Mouse (Mus musculus): ENCODE data around the gene Zfp423. TPM values are rescaled to one million over a fixed set of nuclear protein-coding genes. Genes with fewer than 3 reads are reported as not detected.
A peak's percentile ranks its signal among the peaks of the same experiment; 100 is the strongest.

The Zfp423 gene
- polyA plus RNA-seq, 1 experiment from 2014 or later, result 40.3 TPM

DNA sequence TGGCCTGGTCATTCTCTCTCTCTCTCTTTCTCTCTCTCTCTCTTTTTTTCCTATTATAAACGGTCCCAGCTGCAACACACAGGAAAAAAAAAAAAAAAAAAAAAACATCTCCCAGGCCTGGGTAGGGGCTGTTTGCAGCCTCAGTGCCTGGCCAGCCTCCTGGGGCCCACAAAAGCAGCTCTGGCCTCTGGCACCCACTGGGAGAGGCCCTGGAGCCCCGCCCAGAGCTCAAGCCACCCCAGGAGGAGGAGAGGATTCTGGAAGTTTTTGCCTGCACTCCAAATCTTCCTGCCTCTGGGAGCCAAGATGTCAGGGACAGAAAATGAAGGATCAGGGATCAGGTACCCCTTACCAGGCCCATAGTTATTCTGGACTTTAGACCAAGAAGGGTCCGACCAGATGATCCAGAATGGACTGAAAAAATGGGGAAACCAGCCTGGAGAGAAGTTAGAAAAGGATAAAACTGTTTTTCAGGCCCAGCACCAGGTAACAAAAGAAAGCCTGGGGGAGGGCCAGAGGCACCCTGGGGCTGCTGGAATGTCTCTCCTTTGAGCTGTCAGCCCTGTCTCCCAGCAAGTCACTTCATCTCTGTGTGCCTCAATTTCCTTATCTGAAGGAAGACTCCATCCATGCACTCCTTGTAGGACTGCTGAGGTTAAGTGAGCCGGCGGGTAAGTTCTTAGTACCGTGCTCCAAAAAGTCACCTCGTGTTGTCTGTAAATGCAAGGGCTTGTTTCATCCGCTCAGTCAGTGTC lies 8.6 kb upstream of the Zfp423 start:
- ATAC-seq (ENCODE audit: low FRiP score) (peak; percentile 42), DNase-seq (ENCODE audit: low spot score, missing footprints) (no peak)
- H3K4me1 ChIP-seq (ENCODE audit: control insufficient read depth, insufficient read depth, low read length), result peaks cover 22% of the 10 kb centered on the region
- no peak overlapping the region for H3K4me3 ChIP-seq (ENCODE audit: low read depth, low read length)
- H3K27me3 ChIP-seq (ENCODE audit: control insufficient read depth, insufficient read depth, low read length), result no peaks in the 10 kb centered on the region
- H3K36me3 ChIP-seq (ENCODE audit: control insufficient read depth, insufficient read depth, low read length), result no peaks in the 10 kb centered on the region
- no peaks in the 10 kb centered on the region for H3K9me3 ChIP-seq (ENCODE audit: control insufficient read depth, low read length)
- no peak overlapping the region for H3K4me2 ChIP-seq
- 8% methylated on average over 8 of the region's 8 CpGs for WGBS
- H3K27ac ChIP-seq (ENCODE audit: low read depth, low read length), result peak overlapping the region; percentile 67
- peak overlapping the region; percentile 16; the same call in 1 of the 2 replicates for H3K9ac ChIP-seq (ENCODE audit: low read length)

GRCm38 (mm10) chr8:87967057-87967820 lies 7.8 kb upstream of the Zfp423 start:
- Histone ChIP-seq H3K36me3 (ENCODE audit: control insufficient read depth, insufficient read depth, low read length) (no peaks in the 10 kb centered on the region), H3K9ac (ENCODE audit: low read length) (no peak overlapping the region), H3K4me2 (no peak overlapping the region), H3K9me3 (ENCODE audit: control insufficient read depth, low read length) (no peaks in the 10 kb centered on the region), H3K4me3 (ENCODE audit: low read depth, low read length) (no peak overlapping the region), H3K27ac (ENCODE audit: low read depth, low read length) (peak overlapping the region; percentile 67), H3K27me3 (ENCODE audit: control insufficient read depth, insufficient read depth, low read length) (no peaks in the 10 kb centered on the region), H3K4me1 (ENCODE audit: control insufficient read depth, insufficient read depth, low read length) (peaks cover 30% of the 10 kb centered on the region)
- ATAC-seq (ENCODE audit: low FRiP score) (peak; percentile 75), DNase-seq (ENCODE audit: low spot score, missing footprints) (peak; percentile 87)
- 0% methylated on average over 2 of the region's 2 CpGs for WGBS

- ATAC-seq (ENCODE audit: low FRiP score) (no peak), DNase-seq (ENCODE audit: low spot score, missing footprints) (no peak)
- H3K4me1 ChIP-seq (ENCODE audit: control insufficient read depth, insufficient read depth, low read length), result peaks cover 39% of the 10 kb centered on the region
- no peaks in the 10 kb centered on the region for H3K36me3 ChIP-seq (ENCODE audit: control insufficient read depth, insufficient read depth, low read length)
- H3K9ac ChIP-seq (ENCODE audit: low read length), result peak overlapping the region; percentile 58
- H3K4me2 ChIP-seq, result peak overlapping the region; percentile 63
- peaks cover 7% of the 10 kb centered on the region for H3K27me3 ChIP-seq (ENCODE audit: control insufficient read depth, insufficient read depth, low read length)
- 2% methylated on average over 26 of the region's 26 CpGs for WGBS
- H3K4me3 ChIP-seq (ENCODE audit: low read depth, low read length), result peak overlapping the region; percentile 93; the same call in 1 of the 2 replicates
- H3K9me3 ChIP-seq (ENCODE audit: control insufficient read depth, low read length), result no peaks in the 10 kb centered on the region
- H3K27ac ChIP-seq (ENCODE audit: low read depth, low read length), result no peak overlapping the region; the same call in 1 of the 2 replicates
These were observed 3.3 kb upstream of the Zfp423 start for GRCm38 (mm10) chr8:87962514-87963225.

- DNase-seq (ENCODE audit: low spot score, missing footprints), result peak; percentile 95
- Histone ChIP-seq H3K27me3 (ENCODE audit: control insufficient read depth, insufficient read depth, low read length) (peaks cover 7% of the 10 kb centered on the region), H3K4me3 (ENCODE audit: low read depth, low read length) (peak overlapping the region; percentile 93), H3K36me3 (ENCODE audit: control insufficient read depth, insufficient read depth, low read length) (no peaks in the 10 kb centered on the region), H3K4me1 (ENCODE audit: control insufficient read depth, insufficient read depth, low read length) (peaks cover 42% of the 10 kb centered on the region), H3K9me3 (ENCODE audit: control insufficient read depth, low read length) (no peaks in the 10 kb centered on the region), H3K27ac (ENCODE audit: low read depth, low read length) (peak overlapping the region; percentile 44), H3K9ac (ENCODE audit: low read length) (peak overlapping the region; percentile 58), H3K4me2 (peak overlapping the region; percentile 63)
- 2% methylated on average over 46 of the region's 50 CpGs for WGBS
- peak; percentile 20 for ATAC-seq (ENCODE audit: low FRiP score)
These were observed 2.5 kb upstream of the Zfp423 start for GRCm38 (mm10) chr8:87961680-87962513.

DNA sequence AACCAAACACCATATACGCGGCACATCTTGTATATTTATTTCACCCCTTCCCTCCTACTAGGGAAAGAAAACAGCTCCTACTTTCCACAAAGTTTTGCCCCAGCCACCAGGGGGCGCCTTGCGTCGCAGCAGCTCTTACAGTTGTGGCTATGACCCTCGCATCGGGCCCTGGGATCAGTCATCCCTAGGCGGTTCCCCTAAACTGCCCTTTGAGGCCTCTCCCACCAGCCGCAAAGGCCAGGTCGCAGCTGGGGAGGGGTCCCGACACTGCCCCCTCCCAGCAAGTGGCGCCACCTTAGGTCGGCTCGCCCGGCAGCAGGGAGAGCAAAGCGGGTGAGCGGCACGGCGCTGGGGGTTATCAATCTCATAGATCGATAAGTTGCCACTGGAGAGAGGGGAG lies 1.7 kb upstream of the Zfp423 start:
- Histone ChIP-seq H3K9ac (ENCODE audit: low read length) (peak overlapping the region; percentile 99; the same call in 1 of the 2 replicates), H3K27ac (ENCODE audit: low read depth, low read length) (no peak overlapping the region), H3K4me2 (peak overlapping the region; percentile 98), H3K4me3 (ENCODE audit: low read depth, low read length) (peak overlapping the region; percentile 93), H3K27me3 (ENCODE audit: control insufficient read depth, insufficient read depth, low read length) (peaks cover 7% of the 10 kb centered on the region), H3K4me1 (ENCODE audit: control insufficient read depth, insufficient read depth, low read length) (peaks cover 49% of the 10 kb centered on the region), H3K9me3 (ENCODE audit: control insufficient read depth, low read length) (no peaks in the 10 kb centered on the region), H3K36me3 (ENCODE audit: control insufficient read depth, insufficient read depth, low read length) (no peaks in the 10 kb centered on the region)
- 1% methylated on average over 20 of the region's 20 CpGs for WGBS
- ATAC-seq (ENCODE audit: low FRiP score) (no peak), DNase-seq (ENCODE audit: low spot score, missing footprints) (peak; percentile 96)

GRCm38 (mm10) chr8:87960061-87960749 lies 810 bp upstream of the Zfp423 start:
- peaks cover 58% of the 10 kb centered on the region for H3K4me1 ChIP-seq (ENCODE audit: control insufficient read depth, insufficient read depth, low read length)
- no peaks in the 10 kb centered on the region for H3K36me3 ChIP-seq (ENCODE audit: control insufficient read depth, insufficient read depth, low read length)
- peak overlapping the region; percentile 94 for H3K27ac ChIP-seq (ENCODE audit: low read depth, low read length)
- peak; percentile 98 for DNase-seq (ENCODE audit: low spot score, missing footprints)
- WGBS, result under 1% methylated on average over 71 of the region's 76 CpGs
- H3K9ac ChIP-seq (ENCODE audit: low read length), result peak overlapping the region; percentile 99
- H3K4me3 ChIP-seq (ENCODE audit: low read depth, low read length), result peak overlapping the region; percentile 93
- H3K27me3 ChIP-seq (ENCODE audit: control insufficient read depth, insufficient read depth, low read length), result peaks cover 7% of the 10 kb centered on the region
- peak; percentile 73 for ATAC-seq (ENCODE audit: low FRiP score)
- peak overlapping the region; percentile 98 for H3K4me2 ChIP-seq
- no peaks in the 10 kb centered on the region for H3K9me3 ChIP-seq (ENCODE audit: control insufficient read depth, low read length)

DNA sequence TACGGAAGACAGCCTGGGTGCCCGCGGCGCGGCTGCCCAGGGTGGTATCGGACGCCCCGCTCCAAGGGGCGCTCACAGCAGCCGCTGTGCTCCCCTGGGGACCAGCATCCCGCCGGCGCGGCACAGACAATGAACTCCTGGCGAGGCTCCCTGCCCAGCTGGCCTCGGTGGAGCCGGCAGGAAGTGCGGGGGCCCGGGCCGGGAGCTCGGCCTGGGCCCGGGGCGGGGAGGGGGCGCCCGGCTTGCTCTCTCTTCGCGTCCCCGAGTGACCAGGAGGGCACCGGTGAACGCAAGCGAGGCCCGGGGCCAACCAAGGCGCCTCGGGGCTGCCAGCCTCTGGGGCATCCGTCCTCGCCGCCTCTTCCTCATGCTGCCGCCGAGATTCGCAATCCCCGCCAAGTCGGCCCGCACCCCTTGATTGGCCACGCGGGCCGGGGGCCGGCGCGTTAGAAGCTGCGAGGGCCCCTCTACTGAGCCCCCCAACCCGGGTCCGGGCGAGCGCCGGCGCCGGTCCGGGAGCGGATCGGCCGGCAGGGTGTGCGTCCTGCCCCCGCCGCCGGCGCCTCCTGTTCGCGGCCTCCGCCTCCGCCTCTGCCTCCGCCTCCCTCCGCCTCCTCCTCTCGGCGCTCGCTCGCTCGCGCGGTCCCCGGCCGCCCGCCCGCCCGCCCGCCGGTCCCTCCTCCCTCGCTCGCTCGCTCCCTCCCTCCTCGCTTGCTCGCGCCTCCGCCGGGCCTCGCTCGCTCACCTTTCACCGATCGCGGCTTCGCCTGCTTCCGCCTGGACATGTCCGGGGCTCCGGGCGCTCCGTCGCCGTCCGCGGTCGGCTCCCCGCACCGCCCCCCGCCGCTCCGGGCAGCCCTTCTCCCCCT lies 710 bp downstream of the Zfp423 start:
- Histone ChIP-seq H3K9ac (ENCODE audit: low read length) (peak overlapping the region; percentile 99), H3K4me3 (ENCODE audit: low read depth, low read length) (peak overlapping the region; percentile 93), H3K27ac (ENCODE audit: low read depth, low read length) (peak overlapping the region; percentile 94), H3K27me3 (ENCODE audit: control insufficient read depth, insufficient read depth, low read length) (peaks cover 7% of the 10 kb centered on the region), H3K4me1 (ENCODE audit: control insufficient read depth, insufficient read depth, low read length) (peaks cover 66% of the 10 kb centered on the region), H3K36me3 (ENCODE audit: control insufficient read depth, insufficient read depth, low read length) (no peaks in the 10 kb centered on the region), H3K4me2 (peak overlapping the region; percentile 98), H3K9me3 (ENCODE audit: control insufficient read depth, low read length) (no peaks in the 10 kb centered on the region)
- DNase-seq (ENCODE audit: low spot score, missing footprints), result peak; percentile 97
- ATAC-seq (ENCODE audit: low FRiP score), result peak; percentile 51
- WGBS, result under 1% methylated on average over 75 of the region's 115 CpGs

Measured in midbrain, embryonic 11.5 days (tissue).